Mouse (Mus musculus) intestine, embryonic 16.5 days (tissue): Measurements from ENCODE around the gene 4931414P19Rik. TPM values are rescaled to one million over a fixed set of nuclear protein-coding genes. Genes with fewer than 3 reads are reported as not detected.
"Not testable (repeated sequence)": the region's sequence is repeated elsewhere in the genome, so short reads cannot be mapped to it uniquely, and the experiment has no call there.

ENCODE experiments used
- ATAC-seq: fragments of 200-750 bp; cut with Nextera tagmentation; 2 replicates; pipeline ENCODE4 v1.8.0; 2017; ENCODE audit warnings: moderate TSS enrichment, moderate library complexity
- H3K27ac ChIP-seq: fragments of 300-500 bp; sonication (generic); 2 replicates; pipeline ENCODE4 v1.5.1; 2014; ENCODE audit warnings: mild to moderate bottlenecking, low read length
- H3K27me3 ChIP-seq: fragments of 300-500 bp; sonication (generic); replicated peaks from 2 replicates; pipeline ENCODE4 v1.6.1; 2014; ENCODE audit warnings: low read length, control low read depth, mixed read lengths; ENCODE audit not compliant: control insufficient read depth, insufficient read depth
- H3K36me3 ChIP-seq: fragments of 300-500 bp; sonication (generic); 2 replicates; pipeline ENCODE4 v1.6.1; 2014; ENCODE audit warnings: low read length, control low read depth; ENCODE audit not compliant: control insufficient read depth, insufficient read depth
- H3K4me1 ChIP-seq: fragments of 300-500 bp; sonication (generic); 2 replicates; pipeline ENCODE4 v1.6.1; 2014; ENCODE audit warnings: low read length, control low read depth, mixed read lengths; ENCODE audit not compliant: control insufficient read depth, insufficient read depth
- H3K4me2 ChIP-seq: fragments of 300-500 bp; sonication (generic); 2 replicates; pipeline ENCODE4 v1.6.1; 2014; ENCODE audit warnings: low read depth, low read length, control low read depth
- H3K4me3 ChIP-seq: fragments of 300-500 bp; sonication (generic); 2 replicates; pipeline ENCODE4 v1.5.1; 2014; ENCODE audit warnings: mild to moderate bottlenecking, low read length
- H3K9ac ChIP-seq: fragments of 300-500 bp; sonication (generic); 2 replicates; pipeline ENCODE4 v1.6.1; 2014; ENCODE audit warnings: low read depth, low read length
- H3K9me3 ChIP-seq: fragments of 300-500 bp; sonication (generic); 2 replicates; pipeline ENCODE4 v1.6.1; 2016; ENCODE audit warnings: low read length, control low read depth; ENCODE audit not compliant: control insufficient read depth
- WGBS: fragments of 180-500 bp; shearing (Covaris S2); extraction: QIAGEN DNeasy Blood & Tissue Kit; methylation state at CpG from one replicate; pipeline ENCODE4 v1.1.7; 2014; 5-methylcytosine and 5-hydroxymethylcytosine counted together
- polyA plus RNA-seq: library from polyadenylated mRNA; unstranded; fragments of >200 nt; fragmentation: Nextera tagmentation; extraction: Ambion mirVana; gene quantifications from 2 replicates; pipeline ENCODE4 v1.2.1, GENCODE M21; 2015

4931414P19Rik gene
- polyA plus RNA-seq, 1 experiment from 2014 or later, result 7.8 TPM

DNA sequence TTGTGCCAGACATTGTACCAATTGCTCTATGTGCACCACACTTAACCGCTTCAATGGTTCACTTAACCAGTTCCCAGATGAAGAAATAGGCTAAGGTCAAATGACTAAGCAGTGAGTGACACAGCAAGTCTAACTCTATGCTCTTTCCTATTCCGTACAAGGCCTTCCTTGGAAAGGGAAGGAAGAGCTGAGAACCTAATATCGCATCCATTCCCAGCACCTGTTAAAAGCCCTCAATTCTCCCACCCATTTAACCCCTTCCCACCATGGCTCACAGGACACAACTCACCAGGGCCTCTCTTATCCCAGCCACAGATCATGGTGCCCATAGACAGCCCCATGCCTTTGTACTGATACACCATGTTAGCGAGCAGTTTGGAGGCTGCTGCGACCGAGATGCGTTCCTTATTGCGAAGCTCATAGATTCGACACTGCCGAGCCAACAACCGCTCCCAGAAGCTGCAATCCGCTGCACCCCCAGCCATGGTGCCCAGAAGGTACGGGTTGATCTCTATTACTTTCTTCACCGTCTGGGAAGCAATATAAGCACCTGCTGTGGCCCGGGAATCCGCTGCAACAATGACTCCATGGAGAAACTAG is 10.5 kb upstream of the 4931414P19Rik start:
- Histone ChIP-seq H3K27me3 (no peaks in the 10 kb centered on the region), H3K9ac (no peak overlapping the region), H3K4me3 (no peak overlapping the region), H3K27ac (no peak overlapping the region), H3K36me3 (peaks cover 7% of the 10 kb centered on the region; the same call in 1 of the 2 replicates), H3K4me1 (peaks cover 5% of the 10 kb centered on the region; the same call in 1 of the 2 replicates), H3K4me2 (no peak overlapping the region), H3K9me3 (no peaks in the 10 kb centered on the region)
- WGBS, result 92% methylated on average over 16 of the region's 16 CpGs
- ATAC-seq, result no peak

DNA sequence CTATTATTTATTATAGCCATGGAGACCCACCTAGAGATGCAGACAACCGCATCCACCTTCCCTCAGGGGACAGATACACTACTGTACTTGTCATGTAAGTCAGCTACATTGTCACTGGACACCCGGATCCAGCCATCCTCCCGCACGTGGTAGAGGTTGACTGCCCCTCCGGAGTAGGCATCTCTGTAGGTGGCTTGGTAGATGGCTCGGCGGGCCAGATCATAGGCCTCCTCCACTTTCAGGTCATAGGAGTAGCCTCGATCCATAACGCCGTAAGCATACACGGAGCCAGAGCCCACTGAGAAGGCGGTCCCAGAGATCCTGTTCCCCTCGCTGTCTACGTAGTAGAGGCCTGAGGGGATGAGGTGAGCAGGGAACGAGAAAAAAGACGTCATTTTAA is 8.3 kb upstream of the 4931414P19Rik start:
- not testable (repeated sequence) for H3K27ac ChIP-seq, H3K4me3 ChIP-seq, H3K9ac ChIP-seq, ATAC-seq, H3K9me3 ChIP-seq, H3K4me2 ChIP-seq, H3K36me3 ChIP-seq, H3K4me1 ChIP-seq, H3K27me3 ChIP-seq
- WGBS, result 92% methylated on average over 16 of the region's 16 CpGs

DNA sequence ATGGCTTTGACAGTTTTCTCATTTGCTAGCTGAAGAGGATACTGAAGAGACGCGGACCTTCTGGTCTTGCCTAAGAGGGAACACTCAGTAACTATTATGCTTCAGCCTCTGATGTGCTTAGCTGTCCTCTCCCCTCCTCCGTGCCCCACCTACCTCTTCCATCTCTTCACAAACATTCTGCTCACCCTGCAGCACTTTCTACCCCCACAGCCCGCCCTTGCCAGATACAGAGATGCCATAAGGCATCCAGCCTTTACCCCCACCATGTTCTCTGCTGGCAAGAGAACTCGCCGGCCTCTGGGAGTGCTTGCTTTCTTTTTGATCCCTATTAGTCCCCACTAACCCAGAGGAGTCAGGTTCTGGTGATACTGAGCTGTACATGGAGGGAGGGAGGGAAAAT is 4.9 kb upstream of the 4931414P19Rik start:
- Histone ChIP-seq H3K9me3 (no peaks in the 10 kb centered on the region), H3K4me3 (no peak overlapping the region), H3K36me3 (peaks cover 5% of the 10 kb centered on the region; the same call in 1 of the 2 replicates), H3K4me2 (no peak overlapping the region), H3K27me3 (no peaks in the 10 kb centered on the region), H3K4me1 (no peaks in the 10 kb centered on the region), H3K27ac (no peak overlapping the region), H3K9ac (no peak overlapping the region)
- no peak for ATAC-seq
- WGBS, result 86% methylated on average over 6 of the region's 6 CpGs

DNA sequence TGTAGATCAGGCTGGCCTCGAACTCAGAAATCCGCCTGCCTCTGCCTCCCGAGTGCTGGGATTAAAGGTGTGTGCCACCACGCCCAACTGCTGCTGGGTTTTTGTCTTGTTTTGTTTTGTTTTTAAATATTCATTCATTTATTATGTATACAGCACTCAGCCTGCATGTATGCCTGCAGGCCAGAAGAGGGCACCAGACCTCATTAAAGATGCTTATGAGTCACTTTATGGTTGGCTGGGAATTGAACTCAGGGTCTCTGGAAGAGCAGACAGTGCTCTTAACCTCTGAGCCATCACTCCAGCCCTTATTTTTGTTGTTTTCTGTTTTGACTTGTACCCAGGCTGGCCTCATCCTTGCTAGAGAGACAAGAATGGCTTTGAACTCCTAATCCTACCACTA is 4.2 kb upstream of the 4931414P19Rik start:
- Histone ChIP-seq H3K4me1 (no peaks in the 10 kb centered on the region), H3K27ac (no peak overlapping the region), H3K9ac (no peak overlapping the region), H3K36me3 (0 out of 2 replicates have a peak, but pooled peaks cover 2% of the 10 kb centered on the region), H3K27me3 (no peaks in the 10 kb centered on the region), H3K9me3 (no peaks in the 10 kb centered on the region), H3K4me2 (no peak overlapping the region), H3K4me3 (no peak overlapping the region)
- no peak for ATAC-seq
- 85% methylated on average over 4 of the region's 4 CpGs for WGBS

DNA sequence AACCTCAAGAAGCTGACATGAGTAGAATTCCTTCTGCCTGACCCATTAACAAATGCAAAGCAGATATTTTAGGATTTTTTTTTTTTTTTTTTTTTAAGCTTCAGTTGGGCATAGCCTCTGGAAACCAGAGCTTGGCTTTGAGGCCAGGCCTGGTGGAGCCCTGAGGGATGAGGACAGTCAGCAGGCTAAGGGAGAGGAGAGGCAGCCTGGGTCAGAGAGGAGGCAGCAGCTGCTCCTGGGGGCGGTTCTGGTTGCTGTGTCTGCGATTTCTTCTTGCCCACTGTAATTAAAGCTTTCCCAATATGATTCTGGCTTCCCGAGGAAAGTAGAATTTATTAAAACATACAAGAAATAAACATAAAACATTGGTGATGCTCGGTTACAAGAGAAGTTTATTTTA is 3.5 kb upstream of the 4931414P19Rik start:
- H3K36me3 ChIP-seq, result 0 out of 2 replicates have a peak, but pooled peaks cover 2% of the 10 kb centered on the region
- no peak overlapping the region for H3K9ac ChIP-seq
- H3K27ac ChIP-seq, result no peak overlapping the region
- no peaks in the 10 kb centered on the region for H3K4me1 ChIP-seq
- no peaks in the 10 kb centered on the region for H3K9me3 ChIP-seq
- H3K27me3 ChIP-seq, result no peaks in the 10 kb centered on the region
- no peak overlapping the region for H3K4me3 ChIP-seq
- 56% methylated on average over 4 of the region's 4 CpGs for WGBS
- no peak for ATAC-seq
- no peak overlapping the region for H3K4me2 ChIP-seq

DNA sequence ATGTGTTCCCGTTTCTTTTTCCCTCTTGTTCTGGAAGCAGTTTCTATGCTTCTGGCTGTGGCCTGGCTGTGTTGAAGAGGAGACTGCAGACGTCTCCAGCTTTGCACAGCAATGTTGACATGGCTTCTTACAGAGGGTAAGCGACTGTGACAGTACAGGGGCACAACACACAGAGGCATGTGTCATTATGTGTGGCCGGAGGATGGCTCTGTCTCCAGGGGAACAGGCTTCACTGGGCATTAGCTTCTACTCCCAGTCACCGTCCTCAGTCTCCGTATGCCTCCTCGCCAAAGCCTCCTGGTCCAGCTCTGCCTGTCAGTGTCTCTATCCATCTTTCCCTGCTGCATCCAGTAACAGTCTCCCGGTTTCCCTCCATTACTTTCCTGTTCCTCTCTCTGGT is 1.4 kb upstream of the 4931414P19Rik start:
- Histone ChIP-seq H3K9ac (no peak overlapping the region), H3K36me3 (0 out of 2 replicates have a peak, but pooled peaks cover 2% of the 10 kb centered on the region), H3K27ac (no peak overlapping the region), H3K4me2 (no peak overlapping the region), H3K9me3 (no peaks in the 10 kb centered on the region), H3K4me3 (no peak overlapping the region), H3K4me1 (peaks cover 6% of the 10 kb centered on the region; the same call in 1 of the 2 replicates), H3K27me3 (no peaks in the 10 kb centered on the region)
- 53% methylated on average over 8 of the region's 8 CpGs for WGBS
- ATAC-seq, result no peak

DNA sequence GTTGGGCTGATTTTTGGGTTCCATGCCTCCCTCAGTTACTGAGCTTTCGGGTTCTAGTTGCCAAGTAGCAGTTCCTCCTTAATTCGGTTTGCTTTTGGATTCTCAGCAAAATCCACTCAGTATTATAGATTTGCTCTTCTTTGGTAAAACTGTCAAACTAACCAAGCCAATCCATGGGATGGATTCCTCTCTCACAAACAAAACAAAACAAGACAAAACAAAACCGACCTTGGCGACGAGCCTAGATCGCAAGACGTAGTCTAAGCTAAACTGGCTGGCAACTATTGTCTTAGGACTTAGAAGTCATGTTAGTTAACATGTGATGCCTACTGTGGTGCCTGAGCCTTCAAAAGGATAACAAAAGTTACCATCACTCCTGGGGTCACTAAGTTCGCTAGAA is 2.1 kb downstream of the 4931414P19Rik start:
- Histone ChIP-seq H3K27me3 (no peaks in the 10 kb centered on the region), H3K9me3 (no peaks in the 10 kb centered on the region), H3K4me2 (peak overlapping the region; percentile 50; the same call in 1 of the 2 replicates), H3K36me3 (no peaks in the 10 kb centered on the region), H3K4me3 (peak overlapping the region; percentile 77), H3K9ac (peak overlapping the region; percentile 89; the same call in 1 of the 2 replicates), H3K4me1 (peaks cover 6% of the 10 kb centered on the region; the same call in 1 of the 2 replicates), H3K27ac (peak overlapping the region; percentile 87)
- 83% methylated on average over 8 of the region's 8 CpGs for WGBS
- ATAC-seq, result no peak

DNA sequence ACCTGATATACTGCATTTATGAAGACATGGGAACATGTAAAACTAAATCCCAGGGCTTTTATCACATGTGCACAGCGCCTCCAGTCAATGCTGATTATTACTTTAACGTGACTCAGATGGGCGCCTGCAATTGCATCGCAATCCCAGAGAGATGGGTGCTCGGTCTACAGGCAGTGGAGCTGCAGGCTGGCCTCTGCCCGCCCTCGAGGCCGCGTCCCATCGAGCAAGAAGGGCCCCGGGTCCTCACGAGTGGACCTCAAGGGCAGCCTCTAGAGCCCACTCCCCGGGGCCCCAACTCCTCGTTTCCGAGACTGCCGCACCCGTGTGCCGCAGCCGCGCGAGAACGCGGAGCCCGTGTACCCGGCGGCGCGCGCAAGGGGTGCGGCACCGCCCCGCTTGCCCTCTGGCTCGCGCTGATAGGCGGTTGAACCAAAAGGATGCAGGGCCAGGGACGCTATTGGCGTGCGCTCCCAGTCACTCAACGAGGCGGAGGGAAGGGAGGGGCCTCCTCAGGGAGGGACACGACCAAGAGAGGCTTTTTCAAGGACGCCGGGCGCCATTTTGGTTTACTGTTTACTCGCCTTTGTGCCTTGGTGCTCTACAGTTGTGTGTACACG is 2.6 kb downstream of the 4931414P19Rik start:
- peak overlapping the region; percentile 50 for H3K4me2 ChIP-seq
- under 1% methylated on average over 46 of the region's 46 CpGs for WGBS
- H3K4me3 ChIP-seq, result peak overlapping the region; percentile 77
- H3K9me3 ChIP-seq, result no peaks in the 10 kb centered on the region
- H3K27me3 ChIP-seq, result no peaks in the 10 kb centered on the region
- peaks cover 6% of the 10 kb centered on the region; the same call in 1 of the 2 replicates for H3K4me1 ChIP-seq
- no peaks in the 10 kb centered on the region for H3K36me3 ChIP-seq
- peak overlapping the region; percentile 89 for H3K9ac ChIP-seq
- peak; percentile 99 for ATAC-seq
- H3K27ac ChIP-seq, result peak overlapping the region; percentile 97

DNA sequence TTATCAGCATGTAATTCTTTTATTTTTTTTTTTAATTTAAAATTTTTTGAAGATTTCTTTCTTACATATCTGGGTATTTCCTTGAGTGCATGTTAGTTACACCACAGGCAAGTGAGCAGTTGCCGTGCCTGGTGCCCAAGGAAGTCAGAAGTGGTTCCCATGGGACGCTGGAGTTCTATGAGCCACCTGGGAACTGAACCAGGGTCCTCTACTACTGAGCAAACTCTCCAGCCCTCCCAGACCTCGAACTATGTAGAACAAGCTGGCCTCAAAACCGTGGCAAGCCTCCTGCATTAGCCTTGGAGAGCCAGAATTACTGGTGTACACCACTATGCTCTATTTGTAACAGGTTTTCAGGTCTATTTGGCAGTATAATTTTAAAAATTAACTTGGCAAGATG is 3.2 kb downstream of the 4931414P19Rik start:
- peak overlapping the region; percentile 89 for H3K9ac ChIP-seq
- H3K27ac ChIP-seq, result peak overlapping the region; percentile 97
- H3K4me2 ChIP-seq, result peak overlapping the region; percentile 50
- peak overlapping the region; percentile 77 for H3K4me3 ChIP-seq
- peaks cover 6% of the 10 kb centered on the region; the same call in 1 of the 2 replicates for H3K4me1 ChIP-seq
- peak; percentile 8 for ATAC-seq
- WGBS, result 38% methylated on average over 4 of the region's 4 CpGs
- no peaks in the 10 kb centered on the region for H3K36me3 ChIP-seq
- no peaks in the 10 kb centered on the region for H3K27me3 ChIP-seq
- H3K9me3 ChIP-seq, result no peaks in the 10 kb centered on the region
